Mouse (Mus musculus) urinary bladder, postnatal 25 days (tissue): ENCODE results near the gene Mgat4a.

Experiments
- DNase-seq: peaks from one replicate; pipeline ENCODE4 v3.0.0; 2022; ENCODE audit warnings: low spot score

Gene Mgat4a

GRCm38 (mm10) chr1:37464878-37465452 is 75.9 kb downstream of the Mgat4a start:
- DNase-seq, result no peak

- no peak for DNase-seq
Observed at GRCm38 (mm10) chr1:37457546-37457945, 83.3 kb downstream of the Mgat4a start.

GRCm38 (mm10) chr1:37451270-37451669 is 89.5 kb downstream of the Mgat4a start:
- no peak for DNase-seq

- DNase-seq, result peak; percentile 59
Observed at GRCm38 (mm10) chr1:37448361-37449095, 92.3 kb downstream of the Mgat4a start.

GRCm38 (mm10) chr1:37442848-37443835 is 97.7 kb downstream of the Mgat4a start:
- DNase-seq, result no peak

GRCm38 (mm10) chr1:37436419-37436818 is 104.4 kb downstream of the Mgat4a start:
- no peak for DNase-seq

- DNase-seq, result peak; percentile 20
Observed at GRCm38 (mm10) chr1:37430297-37430840, 110.4 kb downstream of the Mgat4a start.

GRCm38 (mm10) chr1:37429366-37430296 is 111.2 kb downstream of the Mgat4a start, which contains the start of the genes Coa5 and Unc50:
TSS of gene Coa5 (minus strand) at chr1:37430103.
TSS of gene Unc50 (plus strand) at chr1:37430139.
- peak; percentile 93 for DNase-seq

- no peak for DNase-seq
Observed at GRCm38 (mm10) chr1:37428911-37429310, 111.9 kb downstream of the Mgat4a start.

- no peak for DNase-seq
Observed at GRCm38 (mm10) chr1:37427144-37427875, 113.5 kb downstream of the Mgat4a start.

- peak; percentile 24 for DNase-seq
Observed at GRCm38 (mm10) chr1:37419420-37419819, 121.4 kb downstream of the Mgat4a start.

GRCm38 (mm10) chr1:37415394-37415793 is 125.4 kb downstream of the Mgat4a start:
- DNase-seq, result no peak

- no peak for DNase-seq
Observed at GRCm38 (mm10) chr1:37409647-37410046, 131.2 kb downstream of the Mgat4a start.

GRCm38 (mm10) chr1:37408678-37409077 is 132.1 kb downstream of the Mgat4a start:
- DNase-seq, result no peak

GRCm38 (mm10) chr1:37408059-37408458 is 132.8 kb downstream of the Mgat4a start:
- no peak for DNase-seq

GRCm38 (mm10) chr1:37407228-37407627 is 133.6 kb downstream of the Mgat4a start:
- DNase-seq, result no peak

- DNase-seq, result no peak
Observed at GRCm38 (mm10) chr1:37405137-37405536, 135.7 kb downstream of the Mgat4a start.

GRCm38 (mm10) chr1:37401687-37402086 is 139.1 kb downstream of the Mgat4a start:
- peak; percentile 55 for DNase-seq

- DNase-seq, result no peak
Observed at GRCm38 (mm10) chr1:37399734-37400133, 141.1 kb downstream of the Mgat4a start.

GRCm38 (mm10) chr1:37398961-37399360 is 141.9 kb downstream of the Mgat4a start:
- no peak for DNase-seq
